Mouse (Mus musculus) thymus, postnatal 25 days (tissue): ENCODE data around the gene Baz2b.
"Not testable (repeated sequence)": the region's sequence is repeated elsewhere in the genome, so short reads cannot be mapped to it uniquely, and the experiment has no call there.

Source experiments
- DNase-seq: peaks from one replicate; pipeline ENCODE4 v3.0.0; 2022

Gene Baz2b

GRCm38 (mm10) chr2:60086197-60086903 lies 123.3 kb downstream of the Baz2b start:
- no peak for DNase-seq

GRCm38 (mm10) chr2:60084823-60085222 lies 124.8 kb downstream of the Baz2b start:
- no peak for DNase-seq

GRCm38 (mm10) chr2:60082984-60083636 lies 126.5 kb downstream of the Baz2b start:
- DNase-seq = no peak

GRCm38 (mm10) chr2:60082225-60082624 lies 127.4 kb downstream of the Baz2b start:
- DNase-seq = no peak

GRCm38 (mm10) chr2:60080831-60081230 lies 128.8 kb downstream of the Baz2b start:
- no peak for DNase-seq

- no peak for DNase-seq
Observed at GRCm38 (mm10) chr2:60077631-60078030, 132.0 kb downstream of the Baz2b start.

- no peak for DNase-seq
Observed at GRCm38 (mm10) chr2:60076800-60077199, 132.8 kb downstream of the Baz2b start.

GRCm38 (mm10) chr2:60076025-60076424 lies 133.6 kb downstream of the Baz2b start:
- DNase-seq = no peak

- DNase-seq = not testable (repeated sequence)
Observed at GRCm38 (mm10) chr2:60073798-60074197, 135.8 kb downstream of the Baz2b start.

- DNase-seq = peak; percentile 16
Observed at GRCm38 (mm10) chr2:60071813-60072212, 137.8 kb downstream of the Baz2b start.

GRCm38 (mm10) chr2:60070938-60071337 lies 138.7 kb downstream of the Baz2b start:
- DNase-seq = no peak

GRCm38 (mm10) chr2:60068468-60068867 lies 141.2 kb downstream of the Baz2b start:
- DNase-seq = no peak

GRCm38 (mm10) chr2:60065415-60065814 lies 144.2 kb downstream of the Baz2b start:
- DNase-seq = no peak

GRCm38 (mm10) chr2:60060185-60060775 lies 149.4 kb downstream of the Baz2b start:
- DNase-seq = no peak

GRCm38 (mm10) chr2:60059300-60059699 lies 150.3 kb downstream of the Baz2b start:
- DNase-seq = no peak

GRCm38 (mm10) chr2:60056043-60056442 lies 153.6 kb downstream of the Baz2b start:
- DNase-seq = no peak

- DNase-seq = no peak
Observed at GRCm38 (mm10) chr2:60054808-60055535, 154.7 kb downstream of the Baz2b start.

- DNase-seq = no peak
Observed at GRCm38 (mm10) chr2:60053222-60054010, 156.2 kb downstream of the Baz2b start.

GRCm38 (mm10) chr2:60050667-60051460 lies 158.8 kb downstream of the Baz2b start:
- no peak for DNase-seq

GRCm38 (mm10) chr2:60049889-60050288 lies 159.8 kb downstream of the Baz2b start:
- DNase-seq = no peak

- DNase-seq = no peak
Observed at GRCm38 (mm10) chr2:60049351-60049750, 160.3 kb downstream of the Baz2b start.

GRCm38 (mm10) chr2:60045995-60046394 lies 163.6 kb downstream of the Baz2b start:
- DNase-seq = no peak
